Mouse (Mus musculus) MEL (cell line): ENCODE results near the gene Col25a1. TPM values are rescaled to one million over a fixed set of nuclear protein-coding genes. Genes with fewer than 3 reads are reported as not detected.

Source experiments
- DNase-seq: peaks from one replicate; pipeline ENCODE4 v3.0.0; 2011; ENCODE audit warnings: low read depth, low spot score
- H3K27ac ChIP-seq: 2 replicates; pipeline ENCODE4 v1.5.1; 2012; ENCODE audit warnings: low read depth, mild to moderate bottlenecking, control low read depth, low read length, moderate library complexity; ENCODE audit not compliant: control insufficient read depth
- H3K27me3 ChIP-seq, 2 experiments: fragments of 150-350 bp in 1 of 2; sonication (generic) in 1 of 2; 2 replicates each; pipeline ENCODE4 v1.6.1; 2012; ENCODE audit warnings: low read length in 2 of 2, mild to moderate bottlenecking in 2 of 2, improper control_type of control experiment in 1 of 2, moderate library complexity in 1 of 2; ENCODE audit not compliant: insufficient read depth in 2 of 2, control insufficient read depth in 1 of 2
- H3K36me3 ChIP-seq, 2 experiments: 2 replicates each; pipeline ENCODE4 v1.6.1; 2012 to 2014; ENCODE audit warnings: low read length in 2 of 2, improper control_type of control experiment in 1 of 2, inconsistent platforms in 1 of 2, mild to moderate bottlenecking in 1 of 2; ENCODE audit not compliant: insufficient read depth in 2 of 2, control insufficient read depth in 1 of 2
- H3K4me1 ChIP-seq, 2 experiments: fragments of 150-350 bp in 1 of 2; sonication (generic) in 1 of 2; 2 replicates each; pipeline ENCODE4 v1.6.1; 2012; ENCODE audit warnings: low read length in 2 of 2, improper control_type of control experiment in 1 of 2, mild to moderate bottlenecking in 1 of 2; ENCODE audit not compliant: insufficient read depth in 2 of 2, control insufficient read depth in 1 of 2
- H3K4me3 ChIP-seq, 2 experiments: fragments of 150-350 bp in 1 of 2; sonication (generic) in 1 of 2; 2 replicates each; pipeline ENCODE4 v1.5.1; 2012; ENCODE audit warnings: low read depth in 2 of 2, low read length in 2 of 2, mild to moderate bottlenecking in 2 of 2, moderate library complexity in 2 of 2, control low read depth in 1 of 2, improper control_type of control experiment in 1 of 2; ENCODE audit not compliant: control insufficient read depth in 1 of 2, insufficient read depth in 1 of 2
- H3K79me2 ChIP-seq: 2 replicates; pipeline ENCODE4 v1.6.1; 2012; ENCODE audit warnings: mild to moderate bottlenecking, low read length, moderate library complexity; ENCODE audit not compliant: control insufficient read depth, poor library complexity, insufficient read depth
- H3K9ac ChIP-seq: 2 replicates; pipeline ENCODE4 v1.6.1; 2012; ENCODE audit warnings: low read depth, mild to moderate bottlenecking, control low read depth, low read length, moderate library complexity; ENCODE audit not compliant: control insufficient read depth, poor library complexity, severe bottlenecking
- H3K9me3 ChIP-seq: fragments of 150-350 bp; sonication (generic); replicated peaks from 2 replicates; pipeline ENCODE4 v1.6.1; 2012; ENCODE audit warnings: mild to moderate bottlenecking, low read length, improper control_type of control experiment, moderate library complexity; ENCODE audit not compliant: insufficient read depth
- CTCF ChIP-seq, 3 experiments: IDR thresholded peaks in 2 of 3; conservative IDR thresholded peaks in 1 of 3; 2 replicates each; pipeline ENCODE4 v1.5.1; 2011 to 2012; ENCODE audit warnings: low read length in 3 of 3, low read depth in 2 of 3, mild to moderate bottlenecking in 2 of 3, improper control_type of control experiment in 1 of 3, inconsistent platforms in 1 of 3, mixed read lengths in 1 of 3, moderate library complexity in 1 of 3; ENCODE audit not compliant: control insufficient read depth in 1 of 3, insufficient read depth in 1 of 3, poor library complexity in 1 of 3, severe bottlenecking in 1 of 3
- ELF1 ChIP-seq: IDR thresholded peaks from 2 replicates; pipeline ENCODE4 v1.6.1; 2014; ENCODE audit warnings: low read depth, mild to moderate bottlenecking, inconsistent platforms, low read length, improper control_type of control experiment, moderate library complexity
- HCFC1 ChIP-seq: IDR thresholded peaks from 2 replicates; pipeline ENCODE4 v1.6.1; 2012; ENCODE audit warnings: low read depth, mild to moderate bottlenecking, inconsistent platforms, low read length, improper control_type of control experiment, moderate library complexity
- KAT2A ChIP-seq: conservative IDR thresholded peaks from 2 replicates; pipeline ENCODE4 v1.6.1; 2012; ENCODE audit warnings: low read depth, low read length, improper control_type of control experiment, inconsistent platforms
- MAFK ChIP-seq: IDR thresholded peaks from 2 replicates; pipeline ENCODE4 v1.6.1; 2011; ENCODE audit warnings: low read depth, mild to moderate bottlenecking, low read length, improper control_type of control experiment, borderline replicate concordance
- MAX ChIP-seq: IDR thresholded peaks from 2 replicates; pipeline ENCODE4 v1.6.1; 2011; ENCODE audit warnings: low read length, improper control_type of control experiment
- NELFE ChIP-seq: IDR thresholded peaks from 2 replicates; pipeline ENCODE4 v1.6.1; 2011; ENCODE audit warnings: low read depth, low read length, improper control_type of control experiment
- NRF1 ChIP-seq: IDR thresholded peaks from 2 replicates; pipeline ENCODE4 v1.6.1; 2014; ENCODE audit warnings: low read depth, mild to moderate bottlenecking, inconsistent platforms, low read length, improper control_type of control experiment, moderate library complexity; ENCODE audit not compliant: poor library complexity, insufficient read depth, severe bottlenecking
- POLR2A ChIP-seq, 2 experiments: IDR thresholded peaks; 2 replicates each; pipeline ENCODE4 v1.6.1; 2011 to 2012; ENCODE audit warnings: low read length in 2 of 2, mild to moderate bottlenecking in 2 of 2, control low read depth in 1 of 2, improper control_type of control experiment in 1 of 2, low read depth in 1 of 2, moderate library complexity in 1 of 2; ENCODE audit not compliant: control insufficient read depth in 1 of 2, insufficient read depth in 1 of 2, poor library complexity in 1 of 2
- POLR2AphosphoS2 ChIP-seq: IDR thresholded peaks from 2 replicates; pipeline ENCODE4 v1.6.1; 2011; ENCODE audit warnings: low read length, improper control_type of control experiment
- POLR2AphosphoS5 ChIP-seq: IDR thresholded peaks from 2 replicates; pipeline ENCODE4 v1.6.1; 2012; ENCODE audit warnings: low read depth, borderline replicate concordance, mild to moderate bottlenecking, inconsistent platforms, low read length, moderate library complexity, mixed read lengths
- RAD21 ChIP-seq: IDR thresholded peaks from 2 replicates; pipeline ENCODE4 v1.6.1; 2011; ENCODE audit warnings: mild to moderate bottlenecking, low read depth, low read length, improper control_type of control experiment
- TAL1 ChIP-seq: IDR thresholded peaks from 2 replicates; pipeline ENCODE4 v1.6.1; 2012; ENCODE audit warnings: mild to moderate bottlenecking, inconsistent platforms, low read length, moderate library complexity, mixed read lengths
- TCF12 ChIP-seq: IDR thresholded peaks from 2 replicates; pipeline ENCODE4 v1.6.1; 2014; ENCODE audit warnings: low read depth, mild to moderate bottlenecking, inconsistent platforms, low read length, improper control_type of control experiment, moderate library complexity
- USF1 ChIP-seq: IDR thresholded peaks from 2 replicates; pipeline ENCODE4 v1.6.1; 2014; ENCODE audit warnings: low read depth, mild to moderate bottlenecking, inconsistent platforms, low read length, improper control_type of control experiment, moderate library complexity
- USF2 ChIP-seq, 2 experiments: IDR thresholded peaks; 2 replicates each; pipeline ENCODE4 v1.6.1; 2011 to 2012; ENCODE audit warnings: improper control_type of control experiment in 2 of 2, low read length in 2 of 2, borderline replicate concordance in 1 of 2, inconsistent platforms in 1 of 2, low read depth in 1 of 2, mild to moderate bottlenecking in 1 of 2; ENCODE audit not compliant: insufficient read depth in 1 of 2
- polyA plus RNA-seq, 2 experiments: library from polyadenylated mRNA; stranded (reverse) in 1 of 2; unstranded in 1 of 2; fragments of >175 nt in 1 of 2; fragments of >200 nt in 1 of 2; gene quantifications; 2 replicates each; pipeline versions ENCODE4 v1.2.1 to v1.2.4; 2012; ENCODE audit warnings: low replicate concordance in 2 of 2, low read depth in 1 of 2; ENCODE audit not compliant: insufficient read length in 2 of 2, insufficient read depth in 1 of 2, missing spikeins in 1 of 2
- total RNA-seq: library from RNA; depleted of rRNA; stranded (reverse); fragments of 300-350 nt; gene quantifications from 2 replicates; pipeline ENCODE4 v1.2.3, GENCODE M21; 2012

Col25a1 gene
- total and polyA plus RNA-seq, 3 experiments = not detected

- Histone ChIP-seq H3K27me3 (no peaks in the 10 kb centered on the region), H3K27ac (no peak overlapping the region), H3K9me3 (no peaks in the 10 kb centered on the region), H3K9ac (no peak overlapping the region)
- TF ChIP-seq TAL1 (no peak), ELF1 (no peak), RAD21 (no peak), NELFE (no peak), TCF12 (no peak), MAX (no peak), POLR2A (IDR thresholded peaks at IDR 0.05; ENCODE audit: control insufficient read depth in 1 of 2, insufficient read depth in 1 of 2, low read depth in 1 of 2, low read length in 2 of 2, poor library complexity in 1 of 2) (no peak), POLR2AphosphoS5 (no peak), CTCF (IDR thresholded peaks at IDR 0.05 in 2 of 3, conservative IDR thresholded peaks at IDR 0.05 in 1 of 3; ENCODE audit: control insufficient read depth in 1 of 3, insufficient read depth in 1 of 3, low read depth in 2 of 3, low read length in 3 of 3, poor library complexity in 1 of 3, severe bottlenecking in 1 of 3) (no peak)
- TF ChIP-seq, all 39 proteins: peak for 0
- H3K36me3 ChIP-seq = no peaks in the 10 kb centered on the region
- no peak overlapping the region for H3K4me3 ChIP-seq
- DNase-seq = no peak
- H3K4me1 ChIP-seq = no peaks in the 10 kb centered on the region
- no peaks in the 10 kb centered on the region for H3K79me2 ChIP-seq
These were observed 201.1 kb downstream of the Col25a1 start for GRCm38 (mm10) chr3:130332347-130332913.

- no peak overlapping the region for H3K4me3 ChIP-seq
- no peaks in the 10 kb centered on the region for H3K27me3 ChIP-seq
- H3K4me1 ChIP-seq = no peaks in the 10 kb centered on the region
- TF ChIP-seq HCFC1 (no peak), POLR2A (IDR thresholded peaks at IDR 0.05; ENCODE audit: control insufficient read depth in 1 of 2, insufficient read depth in 1 of 2, low read depth in 1 of 2, low read length in 2 of 2, poor library complexity in 1 of 2) (no peak), MAFK (no peak), POLR2AphosphoS5 (no peak)
- H3K9me3 ChIP-seq = no peaks in the 10 kb centered on the region
- DNase-seq = no peak
- H3K9ac ChIP-seq = no peak overlapping the region
- no peaks in the 10 kb centered on the region for H3K79me2 ChIP-seq
- H3K36me3 ChIP-seq = no peaks in the 10 kb centered on the region
- no peak overlapping the region for H3K27ac ChIP-seq
These were observed 206.6 kb downstream of the Col25a1 start for GRCm38 (mm10) chr3:130337857-130338256.

DNA sequence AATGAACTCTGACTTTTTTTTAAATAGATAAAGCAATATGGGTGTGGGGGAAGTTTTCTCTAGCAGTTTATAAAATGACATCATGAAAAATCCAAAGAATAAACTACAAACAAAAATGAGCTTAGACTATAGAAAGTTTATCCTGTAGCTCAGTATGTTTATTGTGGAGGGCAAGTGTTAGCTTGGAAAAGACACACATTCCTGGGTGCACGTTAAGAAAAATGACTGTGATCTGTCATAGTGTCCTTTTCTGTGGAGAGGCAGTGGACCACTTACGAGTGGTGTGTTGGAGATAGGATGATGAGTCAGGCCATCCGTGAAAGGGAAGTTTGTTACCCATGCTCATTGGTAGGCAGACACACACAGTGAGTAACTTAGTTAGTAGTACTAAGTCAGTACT, 207.1 kb downstream of the Col25a1 start:
- Histone ChIP-seq H3K27ac (no peak overlapping the region), H3K36me3 (no peaks in the 10 kb centered on the region), H3K9me3 (no peaks in the 10 kb centered on the region), H3K79me2 (no peaks in the 10 kb centered on the region), H3K4me1 (no peaks in the 10 kb centered on the region), H3K27me3 (no peaks in the 10 kb centered on the region), H3K9ac (no peak overlapping the region), H3K4me3 (no peak overlapping the region)
- no peak for DNase-seq
- TF ChIP-seq POLR2A (IDR thresholded peaks at IDR 0.05; ENCODE audit: control insufficient read depth in 1 of 2, insufficient read depth in 1 of 2, low read depth in 1 of 2, low read length in 2 of 2, poor library complexity in 1 of 2) (no peak), NRF1 (no peak), ELF1 (no peak), KAT2A (no peak), TCF12 (no peak), TAL1 (no peak), USF2 (IDR thresholded peaks at IDR 0.05; ENCODE audit: borderline replicate concordance in 1 of 2, insufficient read depth in 1 of 2, low read depth in 1 of 2, low read length in 2 of 2) (no peak), USF1 (no peak), POLR2AphosphoS2 (no peak)
